Mouse (Mus musculus): Measurements from ENCODE around the gene Mroh2b. TPM values are rescaled to one million over a fixed set of nuclear protein-coding genes. Genes with fewer than 3 reads are reported as not detected.

The Mroh2b gene
- not detected in 2 replicates for polyA plus RNA-seq (2012; rRNA removed)

DNA sequence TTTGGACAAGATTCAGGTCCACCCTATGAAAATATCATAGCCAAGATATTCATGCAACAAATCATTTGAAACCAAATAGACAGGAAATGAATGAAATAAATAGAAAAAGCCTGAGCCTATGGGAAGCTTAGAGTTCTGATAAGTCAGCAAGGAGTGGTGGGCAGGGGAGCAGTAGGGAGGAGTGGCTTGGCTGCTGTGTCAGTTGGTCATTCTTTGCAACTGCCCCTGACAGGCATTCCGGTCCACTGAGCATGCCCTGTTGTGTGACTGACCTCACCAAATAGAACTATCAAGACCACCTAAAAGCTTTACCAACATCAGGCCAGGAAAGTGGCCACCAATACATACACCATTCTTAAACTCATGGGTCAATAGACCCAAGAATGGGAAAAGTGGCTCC is at the start of gene Mroh2b:
Mroh2b (plus strand) TSS at position 301 of the 400 bp plus-strand sequence.

Other genes with a start within 250 kb of the Mroh2b start
- gene C6, start 171.6 kb upstream of the Mroh2b start, polyA plus RNA-seq (2012; rRNA removed) = 0.44 and 0.51 TPM in 2 replicates
- 0.01 TPM in 2 replicates for gene C7, start 165.0 kb downstream of the Mroh2b start, polyA plus RNA-seq (2012; rRNA removed)
- 0.57 and 0.59 TPM in 2 replicates for gene Card6, start 209.8 kb downstream of the Mroh2b start, polyA plus RNA-seq (2012; rRNA removed)
- 879 and 1,014 TPM in 2 replicates for gene Rpl37, start 217.9 kb downstream of the Mroh2b start, polyA plus RNA-seq (2012; rRNA removed)
- 8.9 and 9.9 TPM in 2 replicates for gene Prkaa1, start 245.1 kb downstream of the Mroh2b start, polyA plus RNA-seq (2012; rRNA removed)

Measured in liver, embryonic 14 days (tissue).